Mouse (Mus musculus) midbrain, postnatal 0 days (tissue): ENCODE measurements around the gene Pigv. TPM values are rescaled to one million over a fixed set of nuclear protein-coding genes. Genes with fewer than 3 reads are reported as not detected.

Source experiments
- ATAC-seq: fragments of 200-750 bp; cut with Nextera tagmentation; 2 replicates; pipeline ENCODE4 v1.8.0; 2017; ENCODE audit warnings: moderate number of reproducible peaks, mild to moderate bottlenecking, moderate TSS enrichment, moderate library complexity; ENCODE audit not compliant: low FRiP score
- DNase-seq: peaks from one replicate; pipeline ENCODE4 v3.0.0-alpha.2; 2015; ENCODE audit warnings: low spot score
- H3K27ac ChIP-seq: fragments of 300-500 bp; sonication (generic); 2 replicates; pipeline ENCODE4 v1.5.1; 2014; ENCODE audit warnings: low read depth, mild to moderate bottlenecking, low read length, mixed read lengths
- H3K27me3 ChIP-seq: fragments of 300-500 bp; sonication (generic); 2 replicates; pipeline ENCODE4 v1.6.1; 2014; ENCODE audit warnings: low read length, control low read depth, mixed read lengths; ENCODE audit not compliant: insufficient read depth
- H3K36me3 ChIP-seq: fragments of 300-500 bp; sonication (generic); 2 replicates; pipeline ENCODE4 v1.6.1; 2014; ENCODE audit warnings: low read length, control low read depth, mixed read lengths; ENCODE audit not compliant: insufficient read depth
- H3K4me1 ChIP-seq: fragments of 300-500 bp; sonication (generic); 2 replicates; pipeline ENCODE4 v1.6.1; 2014; ENCODE audit warnings: mild to moderate bottlenecking, control low read depth, antibody characterized with exemption, low read length, mixed read lengths; ENCODE audit not compliant: insufficient read depth
- H3K4me2 ChIP-seq: fragments of 300-500 bp; sonication (generic); 2 replicates; pipeline ENCODE4 v1.6.1; 2014; ENCODE audit warnings: low read depth, mild to moderate bottlenecking, low read length, mixed read lengths; ENCODE audit not compliant: poor library complexity, severe bottlenecking
- H3K4me3 ChIP-seq: fragments of 300-500 bp; sonication (generic); 2 replicates; pipeline ENCODE4 v1.5.1; 2014; ENCODE audit warnings: low read depth, mild to moderate bottlenecking, low read length, moderate library complexity
- H3K9ac ChIP-seq: fragments of 300-500 bp; sonication (generic); replicated peaks from 2 replicates; pipeline ENCODE4 v1.6.1; 2014; ENCODE audit warnings: mild to moderate bottlenecking, low read length, moderate library complexity, mixed read lengths; ENCODE audit not compliant: poor library complexity, severe bottlenecking
- H3K9me3 ChIP-seq: fragments of 300-500 bp; sonication (generic); 2 replicates; pipeline ENCODE4 v1.6.1; 2016; ENCODE audit warnings: low read length, control low read depth
- CTCF ChIP-seq: IDR thresholded peaks from 2 replicates; pipeline ENCODE4 v1.5.1; 2016; ENCODE audit warnings: antibody characterized with exemption, mild to moderate bottlenecking
- WGBS: fragments of 180-500 bp; shearing (Covaris S2); extraction: QIAGEN DNeasy Blood & Tissue Kit; methylation state at CpG from one replicate; pipeline ENCODE4 v1.1.7; 2014; 5-methylcytosine and 5-hydroxymethylcytosine counted together
- polyA plus RNA-seq: library from polyadenylated mRNA; unstranded; fragments of >200 nt; fragmentation: Nextera tagmentation; extraction: Ambion mirVana; gene quantifications from 2 replicates; pipeline ENCODE4 v1.2.1, GENCODE M21; 2015
- total RNA-seq: library from RNA; depleted of rRNA; stranded (reverse); fragments of >200 nt; gene quantifications from 2 replicates; pipeline ENCODE4 v1.2.3, GENCODE M21; 2014

Gene Pigv
- total and polyA plus RNA-seq, 2 experiments from 2014 or later, result 8.9 to 13.5 TPM

DNA sequence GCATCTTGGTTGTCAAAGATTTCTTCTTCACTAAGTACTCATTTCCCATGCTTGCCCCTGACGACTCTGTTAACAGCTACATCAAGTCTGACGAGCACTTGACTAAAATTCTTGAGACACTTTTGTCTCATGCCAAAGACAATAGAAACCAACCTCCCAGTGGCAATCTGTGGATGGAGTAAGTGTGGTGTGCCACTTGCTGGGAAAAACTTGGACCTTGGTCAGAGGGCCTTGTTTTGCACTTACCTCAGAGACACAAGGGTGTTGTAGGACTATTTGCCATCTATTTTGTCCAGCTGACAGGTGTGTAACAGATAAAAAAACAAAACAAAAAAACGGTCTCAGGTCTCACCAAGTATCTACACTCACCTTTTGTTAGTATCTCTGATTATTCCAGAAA is 3.7 kb upstream of the Pigv start:
- Histone ChIP-seq H3K36me3 (peaks cover 10% of the 10 kb centered on the region), H3K27ac (0 out of 2 replicates have a peak overlapping the region, but pooled peaks have one; percentile 51), H3K4me3 (no peak overlapping the region), H3K9ac (no peak overlapping the region), H3K4me2 (no peak overlapping the region), H3K4me1 (no peaks in the 10 kb centered on the region; the same call in 1 of the 2 replicates), H3K27me3 (no peaks in the 10 kb centered on the region), H3K9me3 (no peaks in the 10 kb centered on the region)
- 30% methylated on average over 3 of the region's 3 CpGs for WGBS
- DNase-seq (no peak), ATAC-seq (no peak)
- no peak for TF ChIP-seq CTCF

GRCm38 (mm10) chr4:133675594-133676016 is 3.2 kb upstream of the Pigv start:
- Histone ChIP-seq H3K27ac (0 out of 2 replicates have a peak overlapping the region, but pooled peaks have one; percentile 51), H3K4me1 (no peaks in the 10 kb centered on the region; the same call in 1 of the 2 replicates), H3K4me2 (no peak overlapping the region), H3K9me3 (no peaks in the 10 kb centered on the region), H3K9ac (no peak overlapping the region), H3K27me3 (no peaks in the 10 kb centered on the region), H3K4me3 (no peak overlapping the region), H3K36me3 (peaks cover 4% of the 10 kb centered on the region)
- 0 out of 2 replicates have a peak, but pooled peaks have one; percentile 38 for ATAC-seq
- 4% methylated on average over 5 of the region's 5 CpGs for WGBS
- no peak for TF ChIP-seq CTCF
- peak; percentile 85 for DNase-seq

DNA sequence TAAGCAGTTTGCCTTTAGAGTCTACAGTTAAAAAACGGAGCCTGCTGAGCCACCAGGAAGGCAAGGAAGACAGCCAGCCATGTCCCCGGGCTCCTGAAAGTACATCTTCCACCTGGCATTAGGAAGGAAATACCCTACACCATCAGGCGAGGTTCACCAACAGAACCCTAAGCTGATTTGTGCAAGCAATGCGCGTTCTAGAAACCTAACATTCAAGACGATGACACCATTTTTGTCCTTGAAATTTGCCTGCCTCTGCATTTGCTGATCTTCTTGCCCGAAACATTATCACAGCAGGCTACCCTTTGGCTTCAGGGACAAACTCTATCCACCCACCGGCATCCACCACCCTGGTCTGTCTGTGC is 1.9 kb upstream of the Pigv start:
- DNase-seq (no peak), ATAC-seq (no peak)
- 68% methylated on average over 8 of the region's 8 CpGs for WGBS
- no peaks in the 10 kb centered on the region; the same call in 1 of the 2 replicates for H3K4me1 ChIP-seq
- no peaks in the 10 kb centered on the region for H3K36me3 ChIP-seq
- H3K9me3 ChIP-seq, result no peaks in the 10 kb centered on the region
- H3K27me3 ChIP-seq, result no peaks in the 10 kb centered on the region
- H3K27ac ChIP-seq, result no peak overlapping the region; the same call in 1 of the 2 replicates
- no peak for TF ChIP-seq CTCF
- no peak overlapping the region for H3K4me3 ChIP-seq
- H3K4me2 ChIP-seq, result no peak overlapping the region
- H3K9ac ChIP-seq, result no peak overlapping the region

GRCm38 (mm10) chr4:133673666-133674330 is 1.4 kb upstream of the Pigv start:
- no peak overlapping the region for H3K9ac ChIP-seq
- no peak for ATAC-seq
- peak overlapping the region; percentile 85; the same call in 1 of the 2 replicates for H3K4me2 ChIP-seq
- no peaks in the 10 kb centered on the region; the same call in 1 of the 2 replicates for H3K4me1 ChIP-seq
- H3K36me3 ChIP-seq, result no peaks in the 10 kb centered on the region
- no peak for TF ChIP-seq CTCF
- H3K27me3 ChIP-seq, result no peaks in the 10 kb centered on the region
- DNase-seq, result no peak
- no peak overlapping the region for H3K4me3 ChIP-seq
- H3K27ac ChIP-seq, result peak overlapping the region; percentile 83
- no peaks in the 10 kb centered on the region for H3K9me3 ChIP-seq
- WGBS, result 47% methylated on average over 10 of the region's 10 CpGs

DNA sequence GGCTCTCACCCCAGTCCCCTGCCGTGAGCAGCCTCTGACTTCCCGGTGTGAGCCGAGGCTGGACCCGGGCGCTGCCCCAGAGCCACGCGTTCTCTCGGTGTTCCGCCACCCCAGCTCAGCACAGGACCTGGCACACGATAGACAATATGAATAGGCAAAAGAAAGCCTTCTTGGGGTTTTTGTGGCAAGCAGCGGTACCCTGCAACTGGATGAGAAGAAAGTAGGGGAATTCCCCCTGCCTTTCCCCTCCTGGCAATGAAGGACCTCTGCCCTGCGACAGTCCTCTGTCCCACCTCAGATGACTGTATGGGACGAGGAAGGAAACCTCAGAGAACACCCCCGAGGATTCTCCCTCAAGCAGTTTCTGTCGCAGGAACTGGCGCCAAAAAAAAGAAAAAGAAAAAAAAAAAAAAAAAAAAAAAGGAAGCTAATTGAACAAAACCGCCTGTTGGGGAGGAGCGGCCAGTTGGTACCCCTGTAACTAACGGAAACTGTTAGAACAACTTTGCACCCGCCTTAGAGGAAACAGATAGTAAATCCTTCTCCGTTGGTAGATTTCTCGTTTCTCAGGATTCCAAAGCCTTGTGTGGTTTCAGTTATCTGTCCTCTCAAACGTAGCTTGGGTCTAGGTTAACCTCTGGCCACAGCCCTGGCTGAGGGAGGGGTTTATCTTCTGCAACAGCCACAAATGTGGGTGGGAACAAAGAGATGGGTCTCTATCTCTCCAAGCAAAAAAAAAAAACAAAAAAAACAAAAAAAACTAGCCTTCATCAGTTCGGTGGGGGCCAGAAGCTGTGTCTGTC is 599 bp upstream of the Pigv start:
- no peak for TF ChIP-seq CTCF
- peak overlapping the region; percentile 83 for H3K27ac ChIP-seq
- peak overlapping the region; percentile 85 for H3K4me2 ChIP-seq
- no peaks in the 10 kb centered on the region; the same call in 1 of the 2 replicates for H3K4me1 ChIP-seq
- H3K27me3 ChIP-seq, result no peaks in the 10 kb centered on the region
- H3K4me3 ChIP-seq, result peak overlapping the region; percentile 53
- no peak for ATAC-seq
- WGBS, result 3% methylated on average over 24 of the region's 24 CpGs
- H3K9me3 ChIP-seq, result no peaks in the 10 kb centered on the region
- DNase-seq, result peak; percentile 52
- peak overlapping the region; percentile 90 for H3K9ac ChIP-seq
- H3K36me3 ChIP-seq, result no peaks in the 10 kb centered on the region
